Mouse (Mus musculus) spleen, adult 2 months (tissue): Measurements from ENCODE around the gene Fabp7.

Experiments
- CTCF ChIP-seq: fragments of 200-500 bp; IDR thresholded peaks from 2 replicates; pipeline ENCODE4 v1.5.1; 2011; ENCODE audit warnings: mild to moderate bottlenecking, inconsistent platforms; ENCODE audit not compliant: insufficient read depth, insufficient read length, insufficient replicate concordance; ENCODE audit errors: extremely low read depth
- POLR2A ChIP-seq: fragments of 200-500 bp; IDR thresholded peaks from 2 replicates; pipeline ENCODE4 v1.6.1; 2011; ENCODE audit warnings: low read depth, low read length, inconsistent platforms

DNA sequence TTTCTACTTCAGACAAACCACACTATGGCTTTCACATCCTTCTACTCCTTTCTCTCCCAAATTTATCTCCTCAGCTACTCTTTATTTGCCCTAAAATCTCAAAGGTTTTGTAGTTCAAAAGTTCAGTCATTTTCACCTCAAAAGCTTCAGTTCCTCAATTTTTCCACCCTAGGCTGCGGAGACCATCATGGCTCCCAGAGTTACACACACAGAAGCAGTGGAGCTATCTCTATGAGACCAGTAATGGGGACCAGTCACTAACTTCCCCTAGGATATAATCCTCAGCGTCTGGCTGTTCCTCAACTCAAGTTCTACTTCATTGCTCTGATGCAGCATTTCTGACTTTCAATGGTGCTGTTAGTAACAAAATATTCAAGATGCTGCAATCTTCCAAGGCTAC lies 25.7 kb upstream of the Fabp7 start:
- TF ChIP-seq CTCF, result no peak
- TF ChIP-seq POLR2A, result no peak
